Mouse (Mus musculus): ENCODE data around the gene Gtf2ird2.

DNA sequence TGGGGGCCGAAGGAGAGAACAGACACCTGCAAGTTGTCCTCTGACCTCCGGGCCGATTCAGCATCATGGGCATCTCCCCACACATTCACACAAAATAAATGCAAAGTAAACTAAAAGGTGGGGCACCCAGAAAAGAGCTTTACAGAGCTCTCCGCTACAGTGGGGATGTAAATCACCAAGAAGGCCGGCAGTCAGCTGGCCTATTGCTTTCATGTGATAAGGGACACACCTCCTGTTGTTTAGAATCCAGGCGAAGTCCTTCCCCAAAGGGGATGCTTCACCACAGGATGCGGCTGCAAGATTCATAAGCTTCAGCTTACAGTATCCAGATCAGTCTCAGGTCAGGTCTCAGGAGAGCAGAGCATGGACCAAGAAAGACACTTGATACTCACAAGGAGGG is 5.3 kb upstream of the Gtf2ird2 start:
- TF ChIP-seq POLR2A (IDR thresholded peaks at IDR 0.05; ENCODE audit: low read depth, low read length) (no peak), CTCF (IDR thresholded peaks at IDR 0.05; ENCODE audit: extremely low read depth, insufficient read length, insufficient replicate concordance, low read depth, low read length) (no peak)
